Mouse (Mus musculus) midbrain, embryonic 13.5 days (tissue): Measurements from ENCODE around the gene Pex7. TPM values are rescaled to one million over a fixed set of nuclear protein-coding genes. Genes with fewer than 3 reads are reported as not detected.
"Not testable (repeated sequence)": the region's sequence is repeated elsewhere in the genome, so short reads cannot be mapped to it uniquely, and the experiment has no call there.

Experiments used
- ATAC-seq: fragments of 200-750 bp; cut with Nextera tagmentation; 2 replicates; pipeline ENCODE4 v1.8.0; 2017; ENCODE audit warnings: mild to moderate bottlenecking, moderate TSS enrichment, moderate library complexity
- H3K27ac ChIP-seq: fragments of 300-500 bp; sonication (generic); 2 replicates; pipeline ENCODE4 v1.5.1; 2015; ENCODE audit warnings: inconsistent platforms, mild to moderate bottlenecking, moderate library complexity
- H3K27me3 ChIP-seq: fragments of 300-500 bp; sonication (generic); 2 replicates; pipeline ENCODE4 v1.6.1; 2015; ENCODE audit warnings: mild to moderate bottlenecking, inconsistent platforms
- H3K36me3 ChIP-seq: fragments of 300-500 bp; sonication (generic); 2 replicates; pipeline ENCODE4 v1.6.1; 2015; ENCODE audit warnings: mild to moderate bottlenecking, inconsistent platforms
- H3K4me1 ChIP-seq: fragments of 300-500 bp; sonication (generic); replicated peaks from 2 replicates; pipeline ENCODE4 v1.6.1; 2015; ENCODE audit warnings: inconsistent platforms
- H3K4me2 ChIP-seq: fragments of 300-500 bp; sonication (generic); replicated peaks from 2 replicates; pipeline ENCODE4 v1.6.1; 2015; ENCODE audit warnings: moderate library complexity, mild to moderate bottlenecking, inconsistent platforms
- H3K4me3 ChIP-seq: fragments of 300-500 bp; sonication (generic); replicated peaks from 2 replicates; pipeline ENCODE4 v1.5.1; 2015; ENCODE audit warnings: mild to moderate bottlenecking, inconsistent platforms
- H3K9ac ChIP-seq: fragments of 300-500 bp; sonication (generic); replicated peaks from 2 replicates; pipeline ENCODE4 v1.6.1; 2015; ENCODE audit warnings: mild to moderate bottlenecking, inconsistent platforms
- H3K9me3 ChIP-seq: fragments of 300-500 bp; sonication (generic); 2 replicates; pipeline ENCODE4 v1.6.1; 2016; ENCODE audit warnings: mild to moderate bottlenecking, inconsistent platforms
- WGBS: fragments of 180-500 bp; shearing (Covaris S2); methylation state at CpG from one replicate; pipeline ENCODE4 v1.1.7; 2015; 5-methylcytosine and 5-hydroxymethylcytosine counted together
- polyA plus RNA-seq: library from polyadenylated mRNA; unstranded; fragments of >200 nt; fragmentation: Nextera tagmentation; extraction: Ambion mirVana; gene quantifications from 2 replicates; pipeline ENCODE4 v1.2.1, GENCODE M21; 2015

Pex7 gene
- polyA plus RNA-seq, 1 experiment from 2014 or later, result 26.4 TPM

DNA sequence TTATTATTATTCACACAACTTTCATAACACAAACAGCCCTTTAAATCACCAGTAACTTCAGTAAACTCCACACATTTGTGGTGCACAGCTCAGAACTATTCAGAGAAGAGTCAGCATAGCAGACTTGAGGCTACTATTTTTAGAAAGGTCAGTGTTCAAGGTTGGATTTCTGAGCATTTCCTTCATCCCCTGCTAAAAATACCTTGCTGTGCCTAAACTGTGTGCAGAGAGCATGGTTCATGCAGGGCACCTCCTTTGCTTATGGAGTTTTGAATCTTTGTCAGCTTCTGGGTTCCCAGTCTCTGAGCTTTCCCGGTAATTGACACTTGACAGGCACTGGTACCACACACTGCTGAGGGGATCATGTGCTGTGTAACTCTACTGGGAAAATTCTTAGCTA is 20.7 kb upstream of the Pex7 start:
- H3K36me3 ChIP-seq, result no peaks in the 10 kb centered on the region
- H3K9ac ChIP-seq, result no peak overlapping the region
- peaks cover 5% of the 10 kb centered on the region for H3K4me1 ChIP-seq
- no peaks in the 10 kb centered on the region for H3K9me3 ChIP-seq
- ATAC-seq, result no peak
- 79% methylated on average over 1 of the region's 1 CpGs for WGBS
- no peak overlapping the region for H3K27ac ChIP-seq
- H3K4me3 ChIP-seq, result no peak overlapping the region
- H3K4me2 ChIP-seq, result no peak overlapping the region
- peaks cover 19% of the 10 kb centered on the region for H3K27me3 ChIP-seq

DNA sequence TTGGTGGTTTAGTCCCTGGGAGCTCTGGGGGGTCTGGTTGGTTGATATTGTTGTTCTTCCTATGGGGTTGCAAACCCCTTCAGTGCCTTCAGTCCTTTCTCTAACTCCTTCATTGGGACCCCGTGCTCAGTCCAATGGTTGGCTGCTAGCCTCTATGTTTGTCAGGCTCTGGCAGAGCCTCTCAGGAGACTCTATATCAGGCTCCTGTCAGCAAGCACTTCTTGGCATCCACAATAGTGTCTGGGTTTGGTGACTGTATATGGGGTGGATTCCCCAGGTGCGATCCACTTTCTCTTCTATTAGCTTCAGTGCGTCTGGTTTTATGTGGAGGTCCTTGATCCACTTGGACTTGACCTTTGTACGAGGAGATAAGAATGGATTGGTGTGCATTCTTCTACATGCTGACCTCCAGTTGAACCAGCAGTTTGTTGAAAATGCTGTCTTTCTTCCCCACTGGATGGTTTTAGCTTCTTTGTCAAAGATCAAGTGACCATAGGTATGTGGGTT is 19.0 kb upstream of the Pex7 start:
- not testable (repeated sequence) for ATAC-seq, H3K27me3 ChIP-seq, H3K9ac ChIP-seq, H3K4me1 ChIP-seq, H3K36me3 ChIP-seq, H3K9me3 ChIP-seq, H3K4me3 ChIP-seq, H3K4me2 ChIP-seq, H3K27ac ChIP-seq
- WGBS, result 88% methylated on average over 4 of the region's 4 CpGs

DNA sequence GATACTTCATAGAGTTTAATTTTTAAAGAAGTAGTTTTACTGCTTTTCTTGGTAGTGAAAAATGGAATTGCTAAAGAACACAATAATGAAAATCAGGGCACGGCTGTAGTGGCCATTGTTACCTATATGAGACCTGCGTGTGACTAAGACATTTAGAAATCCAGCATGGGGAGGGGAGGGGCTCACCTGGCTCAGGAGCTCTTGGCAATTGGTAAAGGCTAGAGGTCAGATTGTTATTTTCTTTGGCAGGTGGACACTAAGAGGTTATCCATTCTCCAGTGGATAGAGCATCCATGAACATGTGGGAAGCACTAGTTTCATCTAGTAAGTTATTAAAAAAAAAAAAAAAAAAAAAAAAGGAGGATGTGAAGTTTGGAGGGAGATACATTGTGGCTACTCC is 16.8 kb upstream of the Pex7 start:
- H3K9me3 ChIP-seq, result no peaks in the 10 kb centered on the region
- ATAC-seq, result no peak
- H3K9ac ChIP-seq, result no peak overlapping the region
- H3K4me1 ChIP-seq, result no peaks in the 10 kb centered on the region
- H3K4me3 ChIP-seq, result no peak overlapping the region
- H3K4me2 ChIP-seq, result no peak overlapping the region
- H3K36me3 ChIP-seq, result no peaks in the 10 kb centered on the region
- H3K27ac ChIP-seq, result no peak overlapping the region
- H3K27me3 ChIP-seq, result no peaks in the 10 kb centered on the region
- WGBS, result 75% methylated on average over 2 of the region's 2 CpGs

DNA sequence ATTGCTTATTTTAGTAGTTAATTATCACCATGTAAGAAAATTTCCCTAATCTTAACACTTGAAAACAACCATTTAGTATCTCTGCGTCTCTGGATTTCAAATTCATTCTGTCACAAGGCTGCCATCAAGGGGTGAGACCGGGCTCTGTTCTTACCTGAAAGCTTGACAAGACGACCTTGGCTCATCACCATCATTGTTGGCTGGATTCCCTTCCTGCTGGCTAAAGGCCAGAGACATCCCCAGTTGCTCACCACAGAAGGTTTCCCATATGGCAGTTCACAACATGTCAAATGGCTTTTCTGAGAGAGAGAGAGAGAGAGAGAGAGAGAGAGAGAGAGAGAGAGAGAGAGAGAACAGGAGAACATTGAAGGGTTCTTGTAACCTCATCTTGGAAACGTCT is 14.9 kb upstream of the Pex7 start:
- no peak overlapping the region for H3K27ac ChIP-seq
- no peak for ATAC-seq
- 69% methylated on average over 4 of the region's 4 CpGs for WGBS
- no peak overlapping the region for H3K4me2 ChIP-seq
- no peak overlapping the region for H3K4me3 ChIP-seq
- no peaks in the 10 kb centered on the region for H3K4me1 ChIP-seq
- H3K9me3 ChIP-seq, result no peaks in the 10 kb centered on the region
- H3K9ac ChIP-seq, result no peak overlapping the region
- H3K36me3 ChIP-seq, result no peaks in the 10 kb centered on the region
- H3K27me3 ChIP-seq, result no peaks in the 10 kb centered on the region

- H3K4me1 ChIP-seq, result no peaks in the 10 kb centered on the region
- H3K9ac ChIP-seq, result no peak overlapping the region
- no peak overlapping the region for H3K4me2 ChIP-seq
- no peak overlapping the region for H3K27ac ChIP-seq
- H3K36me3 ChIP-seq, result no peaks in the 10 kb centered on the region
- ATAC-seq, result peak; percentile 53; the same call in 1 of the 2 replicates
- no peaks in the 10 kb centered on the region for H3K9me3 ChIP-seq
- no peak overlapping the region for H3K4me3 ChIP-seq
- H3K27me3 ChIP-seq, result no peaks in the 10 kb centered on the region
- WGBS, result 51% methylated on average over 1 of the region's 1 CpGs
Measured at GRCm38 (mm10) chr10:19915301-19915700, 7.8 kb upstream of the Pex7 start.

DNA sequence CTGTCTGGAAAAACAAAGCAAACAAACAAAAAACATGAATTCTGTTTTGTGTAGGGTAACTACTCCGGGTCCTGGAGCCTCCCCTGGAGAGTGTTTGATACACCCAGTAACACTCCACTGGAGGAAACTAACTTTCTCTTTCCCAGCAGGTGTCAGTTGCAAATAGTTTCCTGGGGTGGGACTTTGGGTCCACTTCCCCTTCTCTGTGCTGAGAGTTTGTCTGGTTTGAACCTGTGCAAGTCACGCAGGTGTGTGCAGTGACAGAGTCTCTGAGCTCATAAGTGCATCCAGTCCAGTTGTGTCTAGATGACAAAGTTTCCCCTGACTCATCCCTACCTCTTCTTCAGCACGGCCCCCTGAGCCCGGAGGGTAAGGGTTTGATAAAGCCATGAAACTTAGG is 6.3 kb upstream of the Pex7 start:
- H3K4me2 ChIP-seq, result no peak overlapping the region
- no peaks in the 10 kb centered on the region for H3K36me3 ChIP-seq
- 0 out of 2 replicates have a peak, but pooled peaks cover 5% of the 10 kb centered on the region for H3K27me3 ChIP-seq
- H3K4me3 ChIP-seq, result no peak overlapping the region
- ATAC-seq, result no peak
- WGBS, result 86% methylated on average over 4 of the region's 4 CpGs
- no peak overlapping the region for H3K9ac ChIP-seq
- no peak overlapping the region for H3K27ac ChIP-seq
- no peaks in the 10 kb centered on the region for H3K9me3 ChIP-seq
- H3K4me1 ChIP-seq, result no peaks in the 10 kb centered on the region

GRCm38 (mm10) chr10:19911583-19911982 is 4.1 kb upstream of the Pex7 start:
- WGBS, result 37% methylated on average over 1 of the region's 1 CpGs
- H3K9ac ChIP-seq, result no peak overlapping the region

GRCm38 (mm10) chr10:19910516-19910915 is 3.0 kb upstream of the Pex7 start:
- no peaks in the 10 kb centered on the region for H3K4me1 ChIP-seq
- H3K9ac ChIP-seq, result no peak overlapping the region
- WGBS, result 91% methylated on average over 2 of the region's 2 CpGs
- no peak overlapping the region for H3K27ac ChIP-seq
- H3K4me3 ChIP-seq, result no peak overlapping the region
- ATAC-seq, result no peak
- H3K4me2 ChIP-seq, result no peak overlapping the region
- H3K27me3 ChIP-seq, result 0 out of 2 replicates have a peak, but pooled peaks cover 5% of the 10 kb centered on the region
- no peaks in the 10 kb centered on the region for H3K9me3 ChIP-seq
- H3K36me3 ChIP-seq, result no peaks in the 10 kb centered on the region

More at GRCm38 (mm10) chr10:19911583-19911982, 4.1 kb upstream of the Pex7 start:
- no peaks in the 10 kb centered on the region for H3K9me3 ChIP-seq
- no peaks in the 10 kb centered on the region for H3K36me3 ChIP-seq
- no peak overlapping the region for H3K4me2 ChIP-seq
- H3K27me3 ChIP-seq, result 0 out of 2 replicates have a peak, but pooled peaks cover 5% of the 10 kb centered on the region
- ATAC-seq, result no peak
- no peaks in the 10 kb centered on the region for H3K4me1 ChIP-seq
- H3K27ac ChIP-seq, result no peak overlapping the region
- H3K4me3 ChIP-seq, result no peak overlapping the region

GRCm38 (mm10) chr10:19908076-19908475 is 587 bp upstream of the Pex7 start:
- no peak overlapping the region for H3K4me2 ChIP-seq
- H3K36me3 ChIP-seq, result no peaks in the 10 kb centered on the region
- no peak for ATAC-seq
- WGBS, result 88% methylated on average over 2 of the region's 2 CpGs
- no peak overlapping the region for H3K4me3 ChIP-seq
- H3K9ac ChIP-seq, result no peak overlapping the region
- H3K9me3 ChIP-seq, result no peaks in the 10 kb centered on the region
- 0 out of 2 replicates have a peak, but pooled peaks cover 5% of the 10 kb centered on the region for H3K27me3 ChIP-seq
- H3K4me1 ChIP-seq, result no peaks in the 10 kb centered on the region
- no peak overlapping the region for H3K27ac ChIP-seq

DNA sequence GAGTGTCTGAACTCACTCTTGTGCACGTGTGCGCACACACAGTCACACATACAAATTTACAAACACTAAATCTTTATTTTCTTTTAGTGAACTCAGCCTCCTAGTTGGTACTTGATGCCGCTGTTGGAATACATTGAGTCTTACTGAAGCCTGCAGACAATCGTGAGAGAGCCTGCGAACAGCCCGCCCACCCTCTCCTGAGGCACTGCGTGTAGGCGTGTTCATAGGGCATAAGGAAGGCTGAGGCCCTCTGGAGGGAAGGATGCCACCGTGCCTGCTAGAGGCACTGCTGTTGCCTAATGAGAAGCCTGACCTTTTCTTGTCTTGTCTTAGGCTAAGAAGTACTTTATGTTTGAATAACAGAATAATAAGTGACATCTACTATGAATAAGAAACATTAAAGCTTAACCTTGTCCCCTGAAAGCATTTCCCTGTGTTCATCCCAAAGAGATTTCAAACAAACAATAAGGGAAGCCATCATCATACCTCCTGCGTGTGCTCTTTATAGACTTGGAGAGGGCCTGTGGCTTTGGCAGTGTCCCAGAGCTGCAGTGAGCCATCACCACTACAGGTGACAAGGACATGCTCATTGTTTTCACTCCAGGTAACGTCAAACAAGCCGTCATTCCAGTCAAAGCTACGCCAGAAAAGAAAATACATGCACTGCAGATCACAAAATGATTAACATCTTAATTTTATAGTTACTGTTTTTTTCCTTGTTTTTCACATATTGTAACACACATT is 3.2 kb downstream of the Pex7 start:
- Histone ChIP-seq H3K4me3 (no peak overlapping the region), H3K9me3 (no peaks in the 10 kb centered on the region), H3K36me3 (no peaks in the 10 kb centered on the region), H3K4me2 (no peak overlapping the region), H3K9ac (no peak overlapping the region), H3K4me1 (no peaks in the 10 kb centered on the region), H3K27me3 (no peaks in the 10 kb centered on the region), H3K27ac (no peak overlapping the region)
- WGBS, result 84% methylated on average over 13 of the region's 13 CpGs
- ATAC-seq, result no peak

DNA sequence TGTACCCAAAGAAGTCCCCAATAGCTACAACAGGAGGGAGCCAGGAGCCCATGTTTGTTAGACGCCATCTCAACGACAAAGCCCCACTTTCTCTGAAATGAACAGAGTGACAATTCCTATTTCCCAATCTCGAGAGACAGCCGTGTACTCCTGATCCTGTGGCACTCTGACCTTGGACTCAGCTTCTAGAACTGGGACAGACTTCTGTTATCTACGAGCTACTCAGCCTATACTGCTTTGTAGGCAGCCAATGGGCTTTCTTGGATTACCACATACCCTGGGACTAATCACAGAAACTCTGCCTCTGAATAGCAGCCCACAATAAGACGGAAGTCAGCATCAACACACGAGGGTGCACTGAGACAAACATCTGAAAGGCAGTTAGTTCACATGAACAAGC is 5.5 kb downstream of the Pex7 start:
- Histone ChIP-seq H3K9ac (no peak overlapping the region), H3K27me3 (no peaks in the 10 kb centered on the region), H3K4me3 (no peak overlapping the region), H3K36me3 (peaks cover 3% of the 10 kb centered on the region; the same call in 1 of the 2 replicates), H3K27ac (no peak overlapping the region), H3K4me2 (no peak overlapping the region), H3K9me3 (no peaks in the 10 kb centered on the region), H3K4me1 (no peaks in the 10 kb centered on the region)
- no peak for ATAC-seq
- 79% methylated on average over 7 of the region's 7 CpGs for WGBS

DNA sequence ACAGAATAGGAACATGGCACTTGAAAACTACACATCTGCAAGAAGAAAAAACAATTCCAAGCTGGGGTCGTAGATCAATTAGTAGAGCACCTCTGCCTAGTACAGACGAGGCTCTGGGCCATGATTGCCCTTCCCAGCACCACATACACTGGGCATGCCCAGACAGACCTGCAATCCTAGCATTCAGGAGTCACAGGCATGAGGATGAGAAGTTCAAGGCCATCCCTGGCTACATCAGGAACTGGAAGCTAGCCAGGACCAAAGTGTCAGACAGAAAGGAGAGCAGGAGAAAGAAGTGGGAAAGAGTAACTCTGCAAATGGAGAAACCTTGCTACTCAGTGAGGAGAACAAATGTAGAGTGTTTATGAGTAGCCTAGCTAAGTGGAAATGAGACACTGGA is 7.3 kb downstream of the Pex7 start:
- Histone ChIP-seq H3K9ac (no peak overlapping the region), H3K4me2 (no peak overlapping the region), H3K9me3 (no peaks in the 10 kb centered on the region), H3K4me1 (no peaks in the 10 kb centered on the region), H3K36me3 (peaks cover 3% of the 10 kb centered on the region; the same call in 1 of the 2 replicates), H3K4me3 (no peak overlapping the region), H3K27me3 (no peaks in the 10 kb centered on the region), H3K27ac (no peak overlapping the region)
- WGBS, result 91% methylated on average over 2 of the region's 2 CpGs
- ATAC-seq, result no peak

DNA sequence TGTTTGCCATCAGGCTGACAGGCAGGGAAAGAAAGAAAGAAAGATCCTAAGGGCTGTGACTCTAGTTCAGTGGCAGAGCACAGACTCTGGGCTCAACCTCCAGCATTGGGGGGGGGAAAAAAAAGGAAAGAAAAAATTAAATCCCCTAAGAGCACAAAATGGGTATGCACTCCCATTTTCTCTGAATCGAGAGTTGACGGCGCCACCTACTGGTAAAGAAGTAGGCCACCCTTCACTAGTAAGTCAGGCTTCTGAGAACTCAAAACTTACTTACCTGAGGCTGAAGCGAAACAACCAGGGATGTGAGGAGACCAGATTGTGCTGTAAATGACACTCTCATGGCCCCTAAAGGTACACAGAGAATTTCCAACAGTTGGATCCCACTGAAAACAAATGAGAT is 13.5 kb downstream of the Pex7 start:
- no peak overlapping the region for H3K27ac ChIP-seq
- H3K9ac ChIP-seq, result no peak overlapping the region
- H3K4me2 ChIP-seq, result no peak overlapping the region
- 17% methylated on average over 4 of the region's 4 CpGs for WGBS
- H3K9me3 ChIP-seq, result no peaks in the 10 kb centered on the region
- H3K27me3 ChIP-seq, result no peaks in the 10 kb centered on the region
- ATAC-seq, result no peak
- no peaks in the 10 kb centered on the region for H3K4me1 ChIP-seq
- peaks cover 3% of the 10 kb centered on the region; the same call in 1 of the 2 replicates for H3K36me3 ChIP-seq
- H3K4me3 ChIP-seq, result no peak overlapping the region
